Mouse (Mus musculus) right cerebral cortex, postnatal 4 days (tissue): ENCODE measurements around the gene Mob3c.

Source experiments
- DNase-seq: peaks from one replicate; pipeline ENCODE4 v3.0.0-alpha.2; 2022

The Mob3c gene

GRCm38 (mm10) chr4:115882195-115882594, 54.3 kb downstream of the Mob3c start:
- no peak for DNase-seq

- DNase-seq: no peak
Measured at GRCm38 (mm10) chr4:115884022-115884421, 56.1 kb downstream of the Mob3c start, which contains the start of gene Kncn. Kncn (plus strand) TSS chr4:115884400.
